10 mouse cellular contexts compared by ENCODE assay signal in genomic region chr14:26488329-26489020, GRCm38 (mm10). TPM values are rescaled to one million over a fixed set of nuclear protein-coding genes. Genes with fewer than 3 reads are reported as not detected.
DNase-seq lines count a peak whose midpoint lies in the region; ATAC-seq lines count a peak whose summit lies in the region.
"Had no signal": no experiment of that assay in that cellular context is flagged by ENCODE, and none has a peak within 500 bp of the region (broad histone marks: within the 10 kb centered on the region; RNA-seq: fewer than 3 reads in every experiment).

No protein-coding gene starts in this region.

- 0 out of 2 replicates have a peak, but pooled peaks cover 4% of the 10 kb centered on the region for H3K4me1 ChIP-seq in intestine, embryonic 16.5 days (ENCODE audit: control insufficient read depth, insufficient read depth, low read length)
- H3K4me1 ChIP-seq in intestine, embryonic 15.5 days (replicated peaks): peaks cover 7% of the 10 kb centered on the region
- H3K4me1 ChIP-seq in midbrain, embryonic 10.5 days: peaks cover 14% of the 10 kb centered on the region

- 69% methylated on average over 9 of the region's 9 CpGs for WGBS in intestine, embryonic 16.5 days
- WGBS in intestine, embryonic 15.5 days: 70% methylated on average over 9 of the region's 9 CpGs
- WGBS in midbrain, embryonic 10.5 days: 67% methylated on average over 9 of the region's 9 CpGs

- H3K27ac ChIP-seq in intestine, embryonic 16.5 days (ENCODE audit: low read length): no peak overlapping the region
- no peak overlapping the region for H3K27ac ChIP-seq in intestine, embryonic 15.5 days
- peak overlapping the region; percentile 76 for H3K27ac ChIP-seq in midbrain, embryonic 10.5 days (replicated peaks)
- H3K27ac ChIP-seq: heart, embryonic 13.5 days; limb, embryonic 15.5 days had no signal

- H3K4me2 ChIP-seq in intestine, embryonic 16.5 days (ENCODE audit: low read depth, low read length): no peak overlapping the region
- H3K4me2 ChIP-seq in intestine, embryonic 15.5 days (replicated peaks): no peak overlapping the region
- H3K4me2 ChIP-seq: heart, embryonic 13.5 days; limb, embryonic 15.5 days had no signal

- DNase-seq in R1 (ENCODE audit: low read depth, low spot score): peak; percentile 73
- peak; percentile 12 for DNase-seq in embryo, embryonic 9.5 days (ENCODE audit: extremely low spot score)
- DNase-seq in midbrain, embryonic 10.5 days (ENCODE audit: low spot score): peak; percentile 26
- no peak for DNase-seq in thymus, postnatal 14 days
- DNase-seq in layer of hippocampus, postnatal 25 days (ENCODE audit: extremely low spot score in 1 of 2, low spot score in 1 of 2): no peak
- DNase-seq in layer of hippocampus, postnatal 36 days: no peak

- H3K9ac ChIP-seq in intestine, embryonic 16.5 days (ENCODE audit: low read depth, low read length): no peak overlapping the region
- no peak overlapping the region for H3K9ac ChIP-seq in intestine, embryonic 15.5 days
- H3K9ac ChIP-seq: heart, embryonic 13.5 days; limb, embryonic 15.5 days had no signal

- H3K27me3 ChIP-seq in intestine, embryonic 16.5 days (replicated peaks; ENCODE audit: control insufficient read depth, insufficient read depth, low read length): no peaks in the 10 kb centered on the region
- H3K27me3 ChIP-seq in intestine, embryonic 15.5 days (replicated peaks): no peaks in the 10 kb centered on the region
- H3K27me3 ChIP-seq in midbrain, embryonic 10.5 days (ENCODE audit: low read depth, poor library complexity, severe bottlenecking): no peaks in the 10 kb centered on the region
- H3K27me3 ChIP-seq: heart, embryonic 13.5 days; limb, embryonic 15.5 days had no signal

- H3K36me3 ChIP-seq in intestine, embryonic 16.5 days (ENCODE audit: control insufficient read depth, insufficient read depth, low read length): no peaks in the 10 kb centered on the region
- no peaks in the 10 kb centered on the region for H3K36me3 ChIP-seq in intestine, embryonic 15.5 days
- H3K36me3 ChIP-seq in midbrain, embryonic 10.5 days: no peaks in the 10 kb centered on the region
- H3K36me3 ChIP-seq: heart, embryonic 13.5 days; limb, embryonic 15.5 days had no signal

- no peak overlapping the region for H3K4me3 ChIP-seq in intestine, embryonic 16.5 days (ENCODE audit: low read length)
- no peak overlapping the region for H3K4me3 ChIP-seq in intestine, embryonic 15.5 days (replicated peaks)
- no peak overlapping the region for H3K4me3 ChIP-seq in midbrain, embryonic 10.5 days
- H3K4me3 ChIP-seq: heart, embryonic 13.5 days; limb, embryonic 15.5 days had no signal

- no peaks in the 10 kb centered on the region for H3K9me3 ChIP-seq in intestine, embryonic 16.5 days (ENCODE audit: control insufficient read depth, low read length)
- no peaks in the 10 kb centered on the region for H3K9me3 ChIP-seq in intestine, embryonic 15.5 days
- no peaks in the 10 kb centered on the region for H3K9me3 ChIP-seq in midbrain, embryonic 10.5 days (replicated peaks)
- H3K9me3 ChIP-seq: heart, embryonic 13.5 days; limb, embryonic 15.5 days had no signal

- 0 out of 2 replicates have a peak, but pooled peaks have one; percentile 9 for ATAC-seq in intestine, embryonic 16.5 days
- ATAC-seq in intestine, embryonic 15.5 days: no peak

RNA-seq across cellular contexts. Expression of gene Slmap, which starts 46.3 kb away (rescaled TPM):
- polyA plus RNA-seq in intestine, embryonic 16.5 days (2015; fragmentation: Nextera tagmentation; extraction: Ambion mirVana): 40.4 and 42.7 TPM in 2 replicates
- 42.2 and 48.8 TPM in 2 replicates for polyA plus RNA-seq in intestine, embryonic 15.5 days (2015; fragmentation: Nextera tagmentation; extraction: Ambion mirVana)
- polyA plus RNA-seq in midbrain, embryonic 10.5 days (2016; fragmentation: Nextera tagmentation; extraction: Ambion mirVana): 13.8 and 14.3 TPM in 2 replicates
- total RNA-seq in layer of hippocampus, postnatal 25 days (2021): 100 to 1,000 TPM in 1 of 2 experiments, 10 to 100 TPM in 1; 97.5 to 102 TPM
- total RNA-seq in layer of hippocampus, postnatal 36 days (2021): 100 to 1,000 TPM in 1 of 2 experiments, 10 to 100 TPM in 1; 99.2 to 104 TPM

Comparison
In these comparisons a context has a peak if more than half of its experiments do, and no peak if none do; other contexts are left out.
1. DNase-seq: peak in R1 (single experiment), embryo, embryonic 9.5 days (single experiment) and midbrain, embryonic 10.5 days (single experiment); none in thymus, postnatal 14 days (single experiment), layer of hippocampus, postnatal 25 days (0 of 2) and layer of hippocampus, postnatal 36 days (0 of 2).